Mouse (Mus musculus): ENCODE measurements around the gene Tceanc2.

Gene Tceanc2

DNA sequence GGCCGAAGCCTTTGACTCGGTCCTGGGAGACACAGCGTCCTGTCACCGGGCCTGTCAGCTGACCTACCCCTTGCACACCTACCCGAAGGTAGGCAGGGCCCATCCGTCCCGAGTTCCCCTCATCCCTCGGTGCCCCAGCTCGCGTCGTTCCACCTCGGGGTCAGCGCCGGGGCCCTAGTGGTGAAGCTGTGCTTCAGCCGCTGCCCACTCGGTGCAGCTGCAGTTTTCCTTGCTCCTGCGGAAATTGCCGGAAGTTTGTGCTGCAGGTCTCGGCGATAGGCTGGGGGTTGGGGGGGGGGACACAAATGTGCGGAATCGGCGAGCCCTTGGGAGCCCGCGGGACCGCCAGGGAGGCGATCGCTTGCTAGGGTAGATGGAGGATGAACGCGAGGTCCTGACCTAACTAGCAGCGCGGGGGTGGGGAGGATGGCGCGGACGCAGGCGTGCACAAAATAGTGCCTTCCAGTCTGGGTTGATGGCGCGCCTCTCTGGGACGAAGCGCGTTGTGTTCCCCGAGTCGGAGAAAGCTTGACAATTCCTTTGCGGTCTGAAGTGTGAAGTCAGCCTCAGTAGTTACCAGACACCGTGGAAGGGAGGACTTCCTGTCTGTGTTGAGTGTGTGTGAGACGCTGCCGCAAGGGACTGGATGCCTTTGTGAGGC, at the start of gene Tceanc2:
Tceanc2 (minus strand) TSS at position 287 of the 661 bp plus-strand sequence.
- peak; percentile 13 for DNase-seq (ENCODE audit: low spot score)

DNA sequence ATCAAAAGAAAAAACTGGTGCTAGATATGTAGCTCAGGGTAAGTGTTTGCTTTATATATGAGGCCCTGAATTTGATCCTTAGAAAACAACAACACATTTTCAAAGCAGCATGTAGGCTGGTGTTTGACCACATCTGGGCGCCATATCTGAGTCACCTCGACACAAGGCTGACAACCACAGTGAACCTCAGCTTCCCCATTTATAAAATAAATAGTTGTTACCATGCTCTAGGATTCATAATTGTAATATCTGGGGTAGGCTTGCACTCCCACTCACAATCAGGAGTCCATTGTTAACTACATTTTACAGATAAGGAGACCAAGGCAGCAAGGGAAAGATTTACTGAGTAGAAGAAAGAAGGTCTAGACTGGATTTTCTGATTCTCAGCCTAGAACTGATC, 47.4 kb upstream of the Tceanc2 start:
- DNase-seq (ENCODE audit: low spot score): no peak

DNA sequence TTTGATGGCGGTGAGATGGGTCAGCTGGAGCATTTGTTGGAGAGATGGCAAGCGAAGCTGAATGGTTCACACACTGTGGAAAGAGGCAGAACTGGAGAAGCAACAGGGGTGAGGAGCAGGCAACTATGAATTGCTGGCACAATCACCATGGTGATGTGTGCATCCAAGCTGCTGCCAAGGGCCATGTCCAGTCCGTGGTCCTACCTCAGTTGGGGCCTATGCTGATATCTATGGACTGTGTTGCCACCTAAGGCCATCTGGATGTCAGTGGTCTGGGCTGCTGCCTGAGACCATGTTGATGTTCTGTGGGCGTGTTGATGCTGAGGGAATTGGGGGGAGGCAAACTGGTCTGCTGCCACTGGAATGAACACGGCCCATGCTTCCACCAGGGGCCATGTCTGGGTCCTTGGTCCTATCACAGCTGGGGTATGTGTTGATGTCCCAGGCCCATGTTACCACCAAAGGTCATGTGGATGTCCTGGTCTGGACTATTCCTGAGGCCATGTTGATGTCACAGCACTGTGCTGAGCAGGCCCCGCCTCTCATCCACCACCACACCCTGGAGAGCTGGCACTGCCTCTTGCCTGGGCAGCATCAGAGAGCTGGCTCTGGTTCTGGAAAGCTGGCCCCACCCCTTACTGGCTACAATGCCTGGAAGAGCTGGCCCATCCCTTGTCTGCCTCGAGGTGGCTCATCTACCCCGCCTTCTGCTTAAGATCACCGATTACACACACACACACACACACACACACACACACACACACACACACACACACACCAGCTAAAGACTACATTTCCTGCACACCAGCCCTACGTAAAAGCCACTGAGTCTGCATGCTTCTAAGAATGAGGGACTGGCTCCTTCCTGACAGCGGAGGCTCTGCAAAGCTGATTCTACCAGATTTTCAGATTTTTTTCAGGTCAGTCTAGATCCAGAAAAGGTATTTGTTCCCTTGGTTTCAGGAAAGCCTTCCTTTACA, 44.6 kb upstream of the Tceanc2 start:
- DNase-seq (ENCODE audit: low spot score): no peak

DNA sequence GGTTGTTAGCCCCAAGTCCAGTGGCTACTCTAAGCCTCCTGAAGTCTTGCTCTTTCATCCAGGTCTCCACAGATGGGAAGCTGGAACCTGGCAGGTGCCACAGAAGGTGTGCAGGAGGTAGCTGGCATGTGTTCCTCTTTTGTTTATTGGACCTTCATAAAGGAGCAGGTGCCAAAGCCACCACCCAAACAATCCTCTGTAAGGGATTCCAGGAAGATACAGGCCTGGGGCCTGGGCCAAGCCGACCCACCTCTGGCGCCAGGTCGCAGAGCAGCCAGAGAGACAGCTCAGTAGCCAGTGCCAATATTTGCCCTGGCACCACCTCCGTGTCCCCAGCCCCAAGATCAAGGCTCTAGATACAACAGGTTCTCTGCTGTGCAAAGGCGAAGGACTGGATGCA, 42.6 kb upstream of the Tceanc2 start:
- DNase-seq (ENCODE audit: low spot score): no peak

DNA sequence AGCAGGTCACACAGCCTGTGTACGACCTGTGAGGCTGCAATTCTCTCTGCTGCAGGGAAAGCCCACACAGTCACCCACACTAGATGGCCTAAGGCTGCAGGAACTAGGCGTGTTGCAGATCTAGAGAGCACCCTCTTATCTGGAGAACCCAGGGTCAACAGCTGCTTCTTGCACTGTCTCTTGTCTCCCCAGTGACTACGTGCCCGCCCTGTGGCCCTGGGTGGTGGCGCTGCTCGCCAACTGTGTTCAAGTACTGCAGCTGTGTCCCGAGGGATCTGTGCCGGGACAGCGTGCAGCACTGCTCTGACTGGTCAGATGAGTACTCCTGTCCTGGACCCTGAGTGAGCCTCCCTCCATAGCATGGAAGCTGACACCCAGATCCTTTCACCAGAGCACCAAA, 38.7 kb upstream of the Tceanc2 start:
- no peak for DNase-seq (ENCODE audit: low spot score)

DNA sequence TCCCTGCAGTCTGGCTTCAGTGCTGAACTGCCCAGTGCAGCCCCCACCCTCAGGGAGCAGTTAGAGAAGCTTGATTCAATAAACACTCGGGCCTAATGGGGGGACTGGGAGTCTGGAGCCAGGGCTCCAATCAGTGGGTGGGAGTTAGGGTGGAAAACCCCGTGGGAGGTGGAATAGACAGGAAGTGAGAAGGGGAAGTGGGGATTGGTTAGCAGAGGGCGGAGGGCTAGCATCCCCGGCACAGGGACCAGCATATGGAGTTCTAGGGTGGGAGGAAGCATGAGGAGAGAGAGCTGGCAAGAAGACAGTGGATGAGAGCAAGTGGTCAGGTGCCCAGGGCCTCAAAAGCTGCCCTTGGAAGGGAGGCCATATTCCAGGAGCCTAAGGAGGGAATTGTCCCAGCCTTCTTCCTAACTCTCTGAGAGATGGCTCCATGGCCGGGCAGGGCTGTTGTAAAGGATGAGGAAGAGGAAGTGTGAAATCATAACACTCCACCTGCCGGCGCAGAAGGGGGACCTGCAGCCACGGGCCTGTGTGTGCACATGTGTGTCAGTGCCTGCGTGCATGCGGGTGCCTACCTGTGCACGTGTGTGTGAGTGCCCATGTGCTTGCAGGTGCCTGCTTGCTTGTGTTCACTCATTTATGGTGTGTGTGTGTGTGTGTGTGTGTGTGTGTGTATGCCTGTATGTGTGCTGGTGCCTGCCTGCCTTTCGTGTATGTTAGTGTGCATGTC, 34.5 kb upstream of the Tceanc2 start:
- DNase-seq (ENCODE audit: low spot score): no peak

DNA sequence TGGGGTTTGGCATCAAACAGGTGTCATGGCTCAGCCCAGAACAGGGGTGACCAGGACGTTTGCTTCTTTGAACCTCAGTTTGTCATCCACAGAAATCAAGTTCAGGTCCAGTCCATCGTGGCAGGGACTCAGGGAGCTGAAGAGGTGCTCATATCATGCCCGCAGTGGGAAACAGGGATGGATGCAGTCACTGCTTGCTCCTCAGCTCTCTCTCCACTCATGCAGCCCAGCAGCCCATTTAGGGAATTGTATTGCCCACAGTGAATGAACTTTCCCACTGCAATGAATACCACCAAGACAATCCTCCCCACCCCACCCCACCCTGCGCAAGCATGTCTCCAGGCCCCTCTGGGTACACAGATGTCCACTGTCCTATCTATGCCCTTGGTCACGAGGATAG, 33.0 kb upstream of the Tceanc2 start:
- DNase-seq (ENCODE audit: low spot score): no peak

DNA sequence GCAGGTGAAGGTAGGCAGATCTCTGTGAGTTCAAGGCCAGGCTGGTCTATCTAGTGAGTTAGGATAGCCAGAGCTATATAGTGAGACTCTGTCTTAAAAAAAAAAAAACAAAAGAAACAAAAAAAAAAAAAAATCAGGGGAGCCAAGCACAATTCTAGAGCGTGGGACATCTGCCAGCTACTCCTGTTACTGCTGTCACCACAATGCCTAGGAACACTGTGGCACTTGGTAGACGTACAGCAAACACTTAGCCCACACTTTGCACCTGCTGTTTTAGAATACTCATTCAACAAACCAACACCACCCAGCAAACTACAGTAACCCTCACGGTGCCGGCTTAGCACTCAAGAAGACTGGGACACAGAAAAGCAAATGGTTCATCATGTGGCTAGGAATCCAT, 32.5 kb upstream of the Tceanc2 start:
- DNase-seq (ENCODE audit: low spot score): no peak

DNA sequence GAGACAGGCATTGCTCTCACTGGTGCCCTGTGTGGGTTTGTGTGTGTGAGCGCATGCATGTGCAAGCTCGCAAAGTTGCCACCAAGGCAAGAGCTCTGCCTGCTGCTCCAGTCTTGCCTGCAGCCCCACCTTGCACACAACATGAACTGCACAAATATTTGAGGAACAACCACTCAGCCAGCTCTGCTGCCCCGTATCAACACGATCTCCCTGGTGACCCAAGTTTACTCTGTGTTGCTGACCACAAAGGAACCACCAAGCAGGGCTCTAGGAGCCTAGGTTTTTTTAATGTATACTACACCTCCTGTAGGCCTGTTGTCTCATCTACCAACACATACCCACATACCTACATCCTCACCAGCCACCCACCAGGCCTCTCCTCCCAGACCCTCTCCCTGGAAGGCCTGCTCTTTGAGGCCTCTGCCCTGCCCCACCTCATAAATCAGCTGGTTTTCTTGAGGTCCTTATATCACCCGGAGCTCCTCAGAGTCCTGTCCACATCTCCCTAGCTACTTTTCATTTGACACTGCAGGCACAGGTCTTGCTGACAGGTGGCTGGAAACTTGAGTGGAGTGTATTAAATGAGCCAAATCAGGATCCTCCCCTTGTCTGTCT, 31.7 kb upstream of the Tceanc2 start:
- DNase-seq (ENCODE audit: low spot score): no peak

DNA sequence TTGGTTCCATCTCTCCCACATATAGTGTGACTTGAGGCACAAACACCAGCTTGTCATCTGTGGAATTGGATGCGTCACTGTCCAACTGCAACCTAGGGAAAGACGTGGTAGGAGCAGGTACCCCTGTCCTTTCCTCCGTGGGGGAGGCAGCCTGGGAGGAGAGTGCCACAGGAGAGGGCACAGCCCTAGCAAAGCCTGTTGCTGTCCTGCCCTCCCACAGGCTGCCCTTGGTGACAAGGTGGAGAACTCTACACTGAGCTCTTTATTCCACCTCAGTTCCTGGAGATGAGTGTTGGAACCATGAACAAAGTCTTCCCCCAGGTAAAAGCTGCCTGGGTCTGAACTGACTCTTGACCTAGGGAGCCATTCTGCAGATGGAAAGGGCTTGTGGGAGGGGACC, 30.0 kb upstream of the Tceanc2 start, which contains the start of gene Ldlrad1:
Ldlrad1 (plus strand) TSS at position 301 of the 400 bp plus-strand sequence.
- DNase-seq (ENCODE audit: low spot score): no peak

DNA sequence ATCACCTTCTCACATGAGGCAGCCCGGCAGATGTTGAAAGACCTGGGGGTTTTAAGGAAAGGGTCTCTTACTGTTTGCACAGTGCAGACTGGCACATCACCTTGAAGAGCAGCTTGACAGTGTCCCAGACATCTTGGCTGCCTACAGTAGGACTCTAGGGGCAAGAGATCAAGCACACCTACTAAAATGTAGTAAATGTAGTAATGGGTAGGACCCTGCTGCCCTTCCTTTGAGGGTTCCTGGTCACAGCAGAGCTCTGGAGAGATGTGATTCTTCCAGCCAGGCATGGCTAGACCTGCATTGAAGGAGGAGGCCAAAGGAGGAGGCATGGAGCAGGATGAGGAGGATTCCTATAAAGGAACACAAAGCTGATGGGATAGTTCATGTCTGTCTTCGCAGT, 28.1 kb upstream of the Tceanc2 start:
- no peak for DNase-seq (ENCODE audit: low spot score)

DNA sequence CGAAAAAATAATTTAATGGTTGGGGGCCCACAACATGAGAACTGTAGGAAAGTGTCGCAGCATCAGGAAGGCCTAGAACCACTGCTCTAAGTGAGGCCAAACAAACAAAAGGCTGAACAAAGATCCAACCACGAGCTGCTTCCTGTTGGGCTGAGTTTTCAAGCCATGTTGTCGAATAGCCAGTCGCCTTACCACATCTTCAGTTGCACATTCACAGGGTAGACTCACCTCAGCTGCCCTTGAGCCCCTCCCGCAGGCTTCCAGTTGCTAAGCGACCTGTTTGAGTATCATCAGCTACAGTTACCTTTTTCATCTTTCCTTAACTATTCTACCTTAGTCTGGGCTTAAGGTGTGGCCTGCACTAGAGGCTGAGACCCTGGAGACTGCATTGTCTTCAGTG, 24.1 kb upstream of the Tceanc2 start:
- DNase-seq (ENCODE audit: low spot score): no peak

DNA sequence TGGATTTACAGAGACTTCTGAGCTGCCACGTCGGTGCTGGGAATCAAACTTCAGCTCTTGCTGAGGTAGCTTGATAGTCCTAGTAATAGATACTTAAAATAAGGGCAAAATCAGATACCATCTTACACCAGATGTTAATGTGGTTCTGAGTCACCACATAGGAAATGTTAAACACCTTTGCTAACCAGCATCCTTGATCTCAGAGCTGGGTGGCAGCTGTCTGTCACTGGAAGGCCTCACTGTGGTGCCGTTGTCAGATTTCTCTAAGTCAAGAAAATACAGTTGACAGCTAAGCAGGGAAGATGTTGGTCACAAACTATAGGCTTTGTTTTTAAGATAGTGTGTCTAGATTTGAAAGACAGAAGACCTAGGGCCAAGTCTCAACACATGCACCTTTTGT, 22.9 kb upstream of the Tceanc2 start:
- DNase-seq (ENCODE audit: low spot score): no peak

DNA sequence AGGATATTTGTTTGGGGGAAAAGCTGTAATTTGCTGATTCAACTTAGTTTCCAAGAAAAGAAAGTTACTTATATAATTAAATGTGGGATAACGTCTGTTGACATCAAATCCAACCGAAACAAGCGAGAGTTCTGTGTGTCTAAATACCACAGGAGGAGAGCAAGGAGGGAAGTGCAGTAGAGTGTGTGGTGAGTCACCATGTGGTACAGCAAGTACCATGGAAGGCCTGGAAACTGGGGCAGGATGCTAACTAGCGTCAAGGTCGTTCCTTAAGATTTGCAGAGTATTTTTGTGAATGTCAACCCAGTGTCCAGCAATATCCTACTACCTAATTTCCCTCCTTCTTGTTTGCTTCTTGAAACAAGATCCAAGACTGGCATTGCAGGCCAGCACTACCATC, 19.2 kb upstream of the Tceanc2 start:
- no peak for DNase-seq (ENCODE audit: low spot score)

DNA sequence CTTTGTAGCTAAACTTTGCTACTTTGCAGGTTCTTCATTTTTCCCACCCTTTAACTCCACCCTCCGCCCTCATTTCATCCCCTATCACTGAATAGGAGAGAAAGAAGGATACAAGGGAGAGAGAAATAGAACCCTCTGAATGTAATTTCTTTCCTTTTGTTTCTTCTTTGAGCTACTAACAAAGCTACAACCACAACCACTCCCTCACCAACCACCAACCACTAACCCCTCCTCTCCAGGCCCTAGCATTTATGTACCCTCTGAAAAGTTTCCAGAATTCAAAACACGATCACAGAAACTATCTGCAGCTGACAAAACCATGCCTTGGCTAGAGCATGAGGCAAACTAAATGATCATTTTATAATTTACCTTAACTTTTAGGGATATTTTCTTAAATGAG, 17.5 kb upstream of the Tceanc2 start:
- DNase-seq (ENCODE audit: low spot score): no peak

DNA sequence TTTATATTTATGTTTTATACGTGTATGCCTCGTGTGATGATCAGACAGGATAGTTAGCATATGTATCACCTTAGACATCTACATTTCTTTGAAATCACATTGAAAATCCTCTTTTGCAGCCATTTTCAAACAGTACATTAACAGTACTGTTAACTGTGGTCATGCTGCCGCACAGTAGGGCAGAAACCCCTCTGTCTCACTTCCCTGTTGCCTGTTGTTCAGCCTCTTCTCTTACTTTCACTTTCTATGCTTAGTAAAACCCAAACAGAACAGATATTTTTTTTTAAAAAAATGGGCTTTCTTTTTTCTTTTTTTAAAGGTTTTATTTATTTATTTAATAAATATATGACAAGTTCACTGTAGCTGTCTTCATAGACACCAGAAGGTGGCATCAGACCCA, 14.9 kb upstream of the Tceanc2 start:
- DNase-seq (ENCODE audit: low spot score): no peak

DNA sequence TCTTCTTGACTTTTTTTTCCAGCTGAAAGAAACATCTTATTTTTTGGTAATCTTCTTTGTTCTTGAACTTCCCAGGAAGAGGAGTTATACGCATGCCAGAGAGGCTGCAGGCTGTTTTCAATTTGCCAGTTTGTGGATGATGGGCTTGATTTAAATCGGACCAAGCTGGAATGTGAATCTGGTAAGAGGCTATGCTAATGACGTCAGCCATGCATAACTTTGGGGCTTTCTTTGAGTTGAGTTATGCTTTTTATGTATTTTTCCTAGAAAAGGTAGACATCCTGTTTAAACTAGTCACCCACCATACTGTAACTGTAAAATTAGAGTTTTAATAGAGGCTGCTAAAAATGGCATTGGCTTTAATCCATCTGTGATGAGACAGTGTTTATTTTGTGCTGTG, 6.8 kb upstream of the Tceanc2 start:
- no peak for DNase-seq (ENCODE audit: low spot score)

DNA sequence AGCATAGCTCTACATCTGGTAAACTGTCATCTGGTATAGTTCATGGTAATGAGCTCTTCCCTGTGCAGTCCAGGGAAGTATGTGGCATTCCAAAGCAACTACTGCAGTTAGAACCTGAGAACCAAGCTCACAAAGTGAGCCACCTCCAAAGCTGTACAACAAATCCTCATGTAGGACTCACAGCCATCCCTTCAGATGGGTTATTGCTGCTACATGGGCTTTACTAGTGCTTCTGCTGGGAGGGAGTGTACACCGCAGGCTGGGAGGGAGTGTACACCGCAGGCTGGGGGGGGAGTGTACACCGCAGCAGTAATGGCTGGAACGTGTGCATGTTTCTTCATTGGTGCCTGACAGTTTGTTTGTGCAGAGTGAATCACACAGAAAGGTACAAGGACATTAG, 4.3 kb upstream of the Tceanc2 start:
- no peak for DNase-seq (ENCODE audit: low spot score)

DNA sequence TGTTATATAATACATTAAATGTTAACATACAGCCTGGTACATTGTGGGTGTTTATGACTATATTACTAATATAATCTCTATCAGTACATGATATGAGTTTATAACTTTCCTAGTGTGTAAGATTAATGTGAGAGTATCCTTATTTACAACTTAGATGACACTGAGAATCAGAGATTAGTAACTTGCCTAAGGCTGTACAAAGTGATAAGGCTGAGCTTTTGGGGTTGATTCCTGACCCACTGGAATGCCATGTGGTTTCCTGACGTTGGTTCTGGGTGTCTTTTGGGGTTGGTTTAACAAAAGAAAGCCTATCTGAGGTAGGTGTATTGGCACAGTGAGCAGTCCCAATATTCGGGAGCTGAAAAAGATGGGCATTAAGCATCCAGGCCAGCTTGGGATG, 3.9 kb upstream of the Tceanc2 start:
- no peak for DNase-seq (ENCODE audit: low spot score)

DNA sequence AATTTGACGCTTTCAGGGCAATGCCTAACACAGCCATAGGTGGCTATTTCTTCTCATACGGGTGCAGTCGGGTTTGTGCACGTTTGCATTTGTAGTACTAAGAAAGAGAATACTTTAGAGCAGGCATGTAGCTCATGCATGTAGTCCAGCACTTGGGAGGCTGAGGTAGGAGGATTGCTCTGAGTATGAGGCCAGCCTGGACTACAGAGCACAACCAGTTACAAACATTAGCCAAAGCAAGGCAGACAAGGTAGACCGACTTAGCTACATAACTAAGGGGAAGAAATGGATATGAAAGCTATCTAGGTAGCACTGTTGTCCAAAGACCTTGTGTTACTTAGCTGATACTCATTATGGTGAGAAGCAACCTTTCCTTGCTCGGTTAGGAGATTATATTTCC, 3.0 kb upstream of the Tceanc2 start:
- no peak for DNase-seq (ENCODE audit: low spot score)

DNA sequence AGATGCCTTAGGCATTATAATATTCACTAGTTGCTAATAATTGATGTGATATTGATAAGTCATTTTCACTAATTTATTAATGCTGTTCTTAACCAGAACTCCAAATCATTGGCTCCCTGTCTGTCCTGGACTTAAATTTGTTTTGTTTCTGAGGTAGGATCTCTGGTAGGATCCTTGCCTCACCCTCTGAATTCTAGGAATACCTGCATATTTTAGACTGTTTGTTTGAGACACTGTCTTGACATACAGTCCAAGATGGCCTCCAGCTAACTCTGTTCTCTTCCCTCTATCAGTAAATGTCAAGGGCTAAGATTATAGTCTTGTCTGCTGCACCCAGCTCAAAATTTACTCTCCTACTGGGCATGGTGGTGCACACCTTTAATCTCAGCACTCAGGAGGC, 1.8 kb upstream of the Tceanc2 start:
- DNase-seq (ENCODE audit: low spot score): no peak

DNA sequence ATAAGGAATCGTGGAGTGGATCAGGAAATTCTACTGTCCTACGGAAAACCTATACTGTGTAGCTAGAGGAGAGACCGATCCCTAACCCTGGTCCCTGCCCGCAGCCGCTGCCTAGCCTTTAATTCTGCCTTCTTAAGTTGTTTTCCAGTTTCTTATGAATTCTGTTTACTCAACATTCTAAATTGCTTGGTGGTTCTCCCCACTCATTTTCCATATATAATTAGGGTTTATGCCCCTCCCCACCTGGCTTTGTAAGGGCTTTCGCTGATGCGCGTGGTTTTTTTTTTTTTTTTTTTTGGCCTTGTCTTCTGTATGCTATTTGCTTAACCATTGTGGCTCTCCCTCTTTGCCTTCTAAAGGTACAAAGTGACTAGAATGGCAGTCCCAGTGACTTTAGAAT, 645 bp upstream of the Tceanc2 start:
- no peak for DNase-seq (ENCODE audit: low spot score)

All from urinary bladder, postnatal 10 days (tissue).